Mouse (Mus musculus) Patski (cell line): Measurements from ENCODE around the gene Lrrtm3. TPM values are rescaled to one million over a fixed set of nuclear protein-coding genes. Genes with fewer than 3 reads are reported as not detected.

Source experiments
- ATAC-seq: fragments of 100-300 bp; one replicate; pipeline ENCODE4 v1.8.0; 2021
- CTCF ChIA-PET: fragments of 350-600 bp; sonication (Branson Sonifier 250); formaldehyde crosslinking; loops from one replicate; lab custom pipeline; 2022; ENCODE audit warnings: inconsistent platforms; lab: Charles Lee
- POLR2A ChIA-PET: fragments of 350-600 bp; sonication (Branson Sonifier 250); formaldehyde crosslinking; loops from one replicate; lab custom pipeline; 2022; ENCODE audit warnings: antibody characterized with exemption, inconsistent platforms; lab: Charles Lee
- DNase-seq: peaks from one replicate; pipeline ENCODE4 v3.0.0-alpha.2; 2011; ENCODE audit warnings: low read depth, low spot score
- H3K27me3 ChIP-seq: fragments of 371-371 bp; one replicate; pipeline ENCODE4 v1.5.1; 2021
- CTCF ChIP-seq: fragments of 100-300 bp; IDR thresholded peaks from one replicate; pipeline ENCODE4 v1.5.1; 2021
- in situ Hi-C: fragments of 300-500 bp; cut with MboI; formaldehyde crosslinking; loops from 3 replicates; pipeline ENCODE4 v1.11.1; 2018; ENCODE audit warnings: low pct_unique_long_range_greater_than_20kb, mixed read lengths
- polyA plus RNA-seq: library from polyadenylated mRNA; unstranded; gene quantifications from one replicate; pipeline ENCODE4 v1.2.3, GENCODE M21; 2021

Gene Lrrtm3
- polyA plus RNA-seq, 1 experiment from 2014 or later, result 0.13 TPM

DNA sequence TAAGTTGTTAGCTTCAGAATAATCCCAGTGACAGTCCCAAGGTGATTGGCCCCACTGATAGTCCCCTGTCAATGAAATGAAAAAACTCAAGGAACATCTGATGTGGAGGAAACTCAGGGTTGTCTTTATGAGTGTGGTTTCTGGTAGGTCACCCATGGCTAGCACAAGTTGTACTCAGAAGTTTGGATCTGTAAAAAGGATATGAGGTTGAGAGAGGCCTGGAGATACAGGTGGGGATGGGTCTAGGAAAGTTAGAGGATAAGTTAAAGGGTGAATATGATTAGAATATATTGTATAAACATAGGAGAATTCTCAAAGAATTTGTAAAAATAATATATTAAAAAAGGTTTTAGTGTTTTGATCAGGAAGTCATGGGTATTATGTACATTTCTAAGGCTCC, 162.7 kb downstream of the Lrrtm3 start, which contains the start of gene Gm10118:
Gm10118 (minus strand) TSS at position 101 of the 400 bp plus-strand sequence.
- no peak for ATAC-seq
- POLR2A ChIA-PET, result no interaction called here
- in situ Hi-C loops, result no loop called here
- no peak for TF ChIP-seq CTCF
- H3K27me3 ChIP-seq, result no peaks in the 10 kb centered on the region
- no peak for DNase-seq
- CTCF ChIA-PET, result no interaction called here

DNA sequence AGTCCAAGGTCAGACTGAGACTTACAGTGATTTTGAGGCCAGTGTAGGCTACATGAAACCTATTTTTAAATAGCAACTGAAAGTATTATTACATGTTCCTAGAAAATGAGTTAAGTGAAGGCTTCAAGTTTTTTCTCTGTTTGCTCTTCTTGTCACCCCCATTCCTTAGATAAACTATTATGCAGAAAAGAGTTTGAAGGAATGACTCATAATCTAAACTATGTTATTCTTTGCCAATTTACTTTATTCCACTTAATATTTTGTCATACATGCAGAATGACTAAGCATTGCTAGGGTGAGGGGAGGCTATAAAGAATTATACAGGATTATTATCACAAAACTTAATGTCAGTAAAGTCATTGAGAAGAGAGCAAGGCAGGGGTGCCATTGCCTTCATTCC, 181.2 kb downstream of the Lrrtm3 start:
- TF ChIP-seq CTCF, result no peak
- no peak for DNase-seq
- in situ Hi-C loops, result no loop called here
- no peaks in the 10 kb centered on the region for H3K27me3 ChIP-seq
- POLR2A ChIA-PET, result no interaction called here
- no peak for ATAC-seq
- CTCF ChIA-PET, result no interaction called here

DNA sequence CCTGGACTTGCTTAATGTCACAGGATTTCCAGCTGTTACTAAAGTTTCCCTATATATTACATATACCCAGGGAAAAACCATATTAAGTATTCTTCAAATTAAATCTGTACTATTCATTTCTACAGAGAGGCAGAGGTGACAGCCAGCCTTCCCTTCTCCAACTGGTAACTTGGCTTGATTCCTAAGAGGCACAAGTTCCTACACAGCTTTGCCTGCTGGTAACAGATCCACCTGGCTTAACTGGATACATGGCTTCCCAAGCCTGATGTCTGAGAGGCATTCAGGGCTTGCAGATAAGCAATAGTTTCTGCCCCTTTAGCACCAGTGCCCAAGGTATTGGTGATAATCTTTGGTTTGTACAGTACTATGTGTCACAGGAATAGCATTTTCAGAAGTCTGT, 190.2 kb downstream of the Lrrtm3 start:
- CTCF ChIA-PET, result no interaction called here
- no peak for TF ChIP-seq CTCF
- POLR2A ChIA-PET, result no interaction called here
- ATAC-seq (no peak), DNase-seq (no peak)
- in situ Hi-C loops, result no loop called here
- no peaks in the 10 kb centered on the region for H3K27me3 ChIP-seq

DNA sequence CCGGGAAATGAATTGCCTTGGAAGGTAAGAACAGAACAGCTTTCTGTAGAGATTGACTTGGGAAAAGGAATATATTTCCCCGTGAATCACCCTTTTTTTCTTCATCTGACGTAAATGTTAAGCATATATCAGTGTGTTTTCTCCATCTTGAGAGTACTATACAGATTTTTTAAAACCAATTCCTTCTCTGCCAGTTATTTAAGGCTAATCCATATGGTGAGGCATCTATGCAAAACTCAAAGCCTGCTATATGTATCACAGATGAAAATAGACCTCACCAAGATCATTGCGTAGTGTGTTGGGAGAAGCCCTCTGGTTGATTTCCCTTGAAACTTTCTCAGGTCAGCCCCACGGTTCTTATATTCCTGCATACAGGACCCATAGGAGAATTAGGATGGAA, 195.5 kb downstream of the Lrrtm3 start:
- no peak for DNase-seq
- no peaks in the 10 kb centered on the region for H3K27me3 ChIP-seq
- no peak for ATAC-seq
- in situ Hi-C loops, result no loop called here
- no peak for TF ChIP-seq CTCF
- ChIA-PET POLR2A (no interaction called here), CTCF (no interaction called here)

DNA sequence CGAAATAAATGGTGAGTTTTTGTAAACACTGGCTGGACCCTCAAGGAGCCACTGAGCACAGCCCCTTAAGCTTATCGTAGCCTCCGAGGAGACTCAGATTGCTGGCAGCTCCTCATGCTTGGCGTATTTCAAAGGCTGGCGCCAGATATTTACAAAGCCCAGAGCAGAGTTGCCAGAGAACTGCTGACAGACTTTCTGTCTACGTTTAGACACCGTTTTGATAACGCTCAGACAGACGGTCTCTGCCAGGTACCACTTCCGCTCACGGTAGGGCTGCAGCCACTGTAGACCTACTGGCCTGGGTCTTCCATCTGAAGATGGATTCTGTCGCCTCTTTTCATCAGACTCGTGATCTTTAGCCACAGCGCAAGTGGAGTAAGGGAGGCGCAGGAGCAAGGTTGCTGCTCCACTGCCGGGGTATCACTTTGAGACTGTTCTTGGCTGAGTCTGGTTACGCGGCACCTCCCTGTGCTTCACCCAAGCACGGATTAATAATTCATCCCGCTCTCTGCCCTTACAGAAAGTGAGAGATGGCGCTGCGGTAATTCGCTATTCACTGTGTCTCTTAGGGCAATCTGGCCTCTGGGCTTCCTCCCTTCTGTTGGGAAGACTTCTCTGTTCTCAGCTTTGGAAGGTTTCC, 203.5 kb downstream of the Lrrtm3 start:
- ChIA-PET CTCF (no interaction called here), POLR2A (no interaction called here)
- TF ChIP-seq CTCF, result no peak
- DNase-seq (no peak), ATAC-seq (no peak)
- no peaks in the 10 kb centered on the region for H3K27me3 ChIP-seq
- in situ Hi-C loops, result no loop called here

DNA sequence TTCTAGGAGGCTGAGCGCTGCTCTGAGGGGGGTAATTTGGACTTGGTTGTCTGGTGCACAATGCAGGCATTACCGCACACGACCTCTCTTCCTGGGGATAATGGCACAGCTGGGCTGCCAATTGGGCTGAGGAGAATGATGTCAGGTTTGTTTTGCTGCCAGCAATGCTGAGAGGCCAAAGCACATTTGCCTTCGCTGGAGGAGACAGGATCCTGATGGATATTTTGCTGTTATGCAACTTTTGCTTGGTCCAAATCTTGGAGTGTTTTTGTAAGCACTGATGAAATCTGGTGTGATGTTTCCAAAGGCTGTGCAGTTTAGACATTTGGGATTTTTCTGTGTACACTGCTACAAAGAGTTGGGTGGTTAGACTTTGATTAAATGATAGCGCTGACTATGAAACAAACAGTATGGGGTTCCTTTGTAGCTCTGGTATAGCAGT, 209.6 kb downstream of the Lrrtm3 start:
- in situ Hi-C loops, result no loop called here
- no peak for DNase-seq
- no peaks in the 10 kb centered on the region for H3K27me3 ChIP-seq
- ChIA-PET POLR2A (no interaction called here), CTCF (interaction anchor here (0.6 to 1.1 kb wide), 2 partner anchors 10 to 163 kb away, joined by 3 read pairs; no protein-coding TSS in a partner anchor)
- no peak for TF ChIP-seq CTCF
- no peak for ATAC-seq

Other genes with a start within 250 kb of the Lrrtm3 start
- gene Gm10118, start 162.8 kb downstream of the Lrrtm3 start, polyA plus RNA-seq, result not detected